Mouse (Mus musculus) megakaryocyte, embryonic 14.5 days (primary cell): Measurements from ENCODE around the gene Ntn1. TPM values are rescaled to one million over a fixed set of nuclear protein-coding genes. Genes with fewer than 3 reads are reported as not detected.

ENCODE experiments used
- H3K27me3 ChIP-seq: replicated peaks from 2 replicates; pipeline ENCODE3; 2012; ENCODE audit warnings: inconsistent platforms
- H3K36me3 ChIP-seq: replicated peaks from 2 replicates; pipeline ENCODE3; 2012; ENCODE audit warnings: low read length, inconsistent platforms, mixed read lengths
- H3K4me1 ChIP-seq: 2 replicates; pipeline ENCODE4 v1.6.1; 2012; ENCODE audit warnings: inconsistent platforms
- H3K4me3 ChIP-seq: replicated peaks from 2 replicates; pipeline ENCODE3; 2012; ENCODE audit warnings: moderate library complexity, mild to moderate bottlenecking, inconsistent platforms
- H3K9me3 ChIP-seq: 2 replicates; pipeline ENCODE4 v1.6.1; 2012; ENCODE audit warnings: inconsistent platforms
- FLI1 ChIP-seq: IDR thresholded peaks from 2 replicates; pipeline ENCODE4 v1.6.1; 2012; ENCODE audit warnings: low read length, inconsistent platforms, mixed read lengths
- GATA1 ChIP-seq: IDR thresholded peaks from 3 replicates; pipeline ENCODE4 v1.6.1; 2012; ENCODE audit warnings: mixed read lengths, low read length, inconsistent platforms, borderline replicate concordance
- polyA plus RNA-seq: library from polyadenylated mRNA; stranded (reverse); fragments of >175 nt; gene quantifications from 2 replicates; pipeline ENCODE4 v1.2.3, GENCODE M21; 2012; ENCODE audit warnings: low replicate concordance; ENCODE audit not compliant: insufficient read depth

Gene Ntn1
- polyA plus RNA-seq, 1 experiment: 0.19 TPM

- Histone ChIP-seq H3K4me3 (no peak overlapping the region), H3K9me3 (no peaks in the 10 kb centered on the region), H3K36me3 (no peaks in the 10 kb centered on the region), H3K4me1 (peaks cover 31% of the 10 kb centered on the region), H3K27me3 (peaks cover 71% of the 10 kb centered on the region)
- TF ChIP-seq FLI1 (no peak), GATA1 (no peak)
These were observed 177.5 kb downstream of the Ntn1 start for GRCm38 (mm10) chr11:68223143-68223542.

DNA sequence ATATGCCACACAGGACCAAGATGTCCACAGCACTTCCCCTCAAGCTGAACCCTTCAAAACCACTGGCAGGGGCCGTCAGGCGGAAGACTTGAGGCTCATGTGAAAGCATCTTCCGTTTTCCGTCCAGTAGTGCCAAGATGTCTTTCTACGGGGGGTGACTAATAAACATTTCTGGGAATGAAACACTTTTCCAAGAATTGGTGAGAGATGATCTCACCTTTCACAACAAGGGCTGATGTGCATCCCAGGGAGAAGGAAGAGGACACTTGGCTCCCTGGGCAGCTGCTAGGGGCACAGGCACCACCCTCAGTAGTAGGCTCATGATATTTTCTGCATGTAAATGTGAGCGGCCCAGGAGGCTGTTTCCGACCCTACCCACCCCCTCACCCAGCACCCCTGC, 178.4 kb downstream of the Ntn1 start:
- H3K27me3 ChIP-seq: peaks cover 73% of the 10 kb centered on the region
- H3K4me3 ChIP-seq: no peak overlapping the region
- no peaks in the 10 kb centered on the region for H3K36me3 ChIP-seq
- H3K4me1 ChIP-seq: peaks cover 31% of the 10 kb centered on the region
- H3K9me3 ChIP-seq: no peaks in the 10 kb centered on the region
- TF ChIP-seq FLI1: no peak
- no peak for TF ChIP-seq GATA1

GRCm38 (mm10) chr11:68220733-68221132, 179.9 kb downstream of the Ntn1 start:
- Histone ChIP-seq H3K4me1 (peaks cover 31% of the 10 kb centered on the region), H3K4me3 (peak overlapping the region; percentile 42), H3K36me3 (no peaks in the 10 kb centered on the region), H3K27me3 (peaks cover 73% of the 10 kb centered on the region), H3K9me3 (no peaks in the 10 kb centered on the region)
- no peak for TF ChIP-seq FLI1
- no peak for TF ChIP-seq GATA1

DNA sequence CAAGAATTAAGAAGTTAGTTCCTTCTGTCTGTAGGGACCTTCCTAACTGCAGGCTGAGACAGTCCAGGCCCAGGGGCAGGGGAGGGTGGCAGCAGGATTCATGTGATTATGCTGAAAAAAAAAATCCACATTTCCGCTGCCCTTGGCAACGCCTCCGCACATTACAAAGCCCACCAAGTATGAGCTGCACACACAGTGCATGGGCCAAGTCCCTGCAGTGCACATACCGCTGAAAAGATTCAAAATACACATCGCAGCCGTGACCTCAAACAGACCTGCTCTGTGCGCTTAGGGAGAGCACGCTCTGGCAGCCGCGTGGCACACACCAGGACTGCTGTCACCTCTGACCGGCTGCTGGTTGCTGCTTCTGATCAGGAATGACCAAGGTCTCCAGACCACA, 184.6 kb downstream of the Ntn1 start:
- no peaks in the 10 kb centered on the region for H3K9me3 ChIP-seq
- no peak overlapping the region for H3K4me3 ChIP-seq
- peaks cover 61% of the 10 kb centered on the region for H3K27me3 ChIP-seq
- TF ChIP-seq GATA1 (no peak), FLI1 (no peak)
- H3K36me3 ChIP-seq: no peaks in the 10 kb centered on the region
- peaks cover 24% of the 10 kb centered on the region for H3K4me1 ChIP-seq

GRCm38 (mm10) chr11:68215206-68215912, 185.3 kb downstream of the Ntn1 start:
- Histone ChIP-seq H3K36me3 (no peaks in the 10 kb centered on the region), H3K4me3 (no peak overlapping the region), H3K4me1 (peaks cover 19% of the 10 kb centered on the region), H3K27me3 (peaks cover 60% of the 10 kb centered on the region), H3K9me3 (no peaks in the 10 kb centered on the region)
- TF ChIP-seq GATA1 (no peak), FLI1 (no peak)

DNA sequence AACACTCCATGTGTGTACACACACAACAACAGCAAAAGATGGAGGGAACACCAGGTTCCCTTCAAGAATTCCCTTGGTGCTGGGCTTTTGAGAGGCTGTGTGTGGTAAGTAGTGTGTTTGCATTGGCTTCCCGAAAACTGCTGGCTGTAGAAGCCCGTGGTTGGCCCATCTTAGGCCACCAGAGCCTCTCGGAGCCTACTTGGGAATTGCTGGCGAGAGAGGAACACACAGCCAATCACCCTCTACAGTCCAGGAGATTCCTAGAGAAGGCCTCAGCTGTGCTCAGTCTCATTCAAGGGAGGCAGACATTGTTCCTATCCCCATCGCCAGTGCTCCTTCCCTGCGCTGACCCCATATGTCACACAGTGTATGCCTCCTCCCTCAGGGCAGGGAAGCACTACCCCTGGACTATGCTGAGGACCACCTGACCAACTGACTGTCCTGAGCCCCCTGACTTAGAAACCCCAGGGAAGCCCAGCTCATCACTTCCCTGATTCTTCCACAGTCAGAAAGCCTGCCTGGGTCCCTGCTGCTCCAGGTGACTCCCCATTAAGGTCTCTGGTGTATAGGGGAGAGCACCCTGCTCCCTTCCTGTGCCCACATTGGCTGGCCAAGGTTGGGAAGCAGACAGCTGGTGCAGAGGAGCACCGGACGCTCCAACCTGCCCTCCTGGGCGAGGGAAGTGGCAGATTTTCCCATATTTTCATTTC, 186.0 kb downstream of the Ntn1 start:
- H3K4me1 ChIP-seq: peaks cover 12% of the 10 kb centered on the region

DNA sequence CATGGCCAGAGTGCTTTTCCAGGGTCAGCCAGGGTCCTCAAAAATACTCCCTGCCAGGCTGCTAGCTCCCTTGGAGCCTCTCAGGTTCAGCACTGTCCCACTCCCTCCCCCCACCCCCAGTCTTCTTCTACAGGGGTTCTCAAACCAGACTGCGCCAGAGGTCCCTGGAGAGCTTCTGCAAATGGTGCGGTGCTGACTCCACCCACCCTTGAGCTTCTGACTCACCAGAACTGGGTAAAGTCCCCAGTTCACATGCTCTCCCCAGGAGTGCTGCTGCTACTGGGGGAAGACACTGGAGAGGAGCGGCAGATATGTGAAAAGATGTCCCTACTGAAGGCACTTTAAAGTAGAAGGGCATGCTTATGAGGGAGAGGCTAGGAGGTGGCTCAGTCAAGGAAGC, 186.7 kb downstream of the Ntn1 start:
- Histone ChIP-seq H3K4me1 (peaks cover 6% of the 10 kb centered on the region; the same call in 1 of the 2 replicates), H3K9me3 (no peaks in the 10 kb centered on the region), H3K27me3 (peaks cover 55% of the 10 kb centered on the region), H3K36me3 (no peaks in the 10 kb centered on the region), H3K4me3 (no peak overlapping the region)
- TF ChIP-seq FLI1 (no peak), GATA1 (no peak)

More for the DNA sequence above, 186.0 kb downstream of the Ntn1 start:
- Histone ChIP-seq H3K27me3 (peaks cover 59% of the 10 kb centered on the region), H3K4me3 (no peak overlapping the region), H3K36me3 (no peaks in the 10 kb centered on the region), H3K9me3 (no peaks in the 10 kb centered on the region)
- TF ChIP-seq GATA1 (no peak), FLI1 (no peak)

- peaks cover 37% of the 10 kb centered on the region for H3K27me3 ChIP-seq
- no peak for TF ChIP-seq GATA1
- no peak for TF ChIP-seq FLI1
- H3K4me1 ChIP-seq: peaks cover 6% of the 10 kb centered on the region; the same call in 1 of the 2 replicates
- H3K36me3 ChIP-seq: peaks cover 3% of the 10 kb centered on the region
- H3K4me3 ChIP-seq: no peak overlapping the region
- H3K9me3 ChIP-seq: no peaks in the 10 kb centered on the region
These were observed 188.6 kb downstream of the Ntn1 start for GRCm38 (mm10) chr11:68211924-68212578.

- H3K4me3 ChIP-seq: no peak overlapping the region
- no peaks in the 10 kb centered on the region for H3K9me3 ChIP-seq
- TF ChIP-seq GATA1 (no peak), FLI1 (no peak)
- H3K4me1 ChIP-seq: peaks cover 6% of the 10 kb centered on the region; the same call in 1 of the 2 replicates
- peaks cover 8% of the 10 kb centered on the region for H3K36me3 ChIP-seq
- H3K27me3 ChIP-seq: peaks cover 25% of the 10 kb centered on the region
These were observed 189.9 kb downstream of the Ntn1 start for GRCm38 (mm10) chr11:68210714-68211113.
